Mouse (Mus musculus) CH12.LX (cell line): ENCODE results near the gene Tmem176b. TPM values are rescaled to one million over a fixed set of nuclear protein-coding genes. Genes with fewer than 3 reads are reported as not detected.

Experiments used
- DNase-seq: peaks from one replicate; pipeline ENCODE4 v3.0.0-alpha.2; 2013; ENCODE audit errors: extremely low read depth
- H3K27ac ChIP-seq: 2 replicates; pipeline ENCODE4 v1.5.1; 2012; ENCODE audit warnings: low read depth, mild to moderate bottlenecking, control low read depth, moderate library complexity; ENCODE audit not compliant: insufficient read depth
- H3K27me3 ChIP-seq: replicated peaks from 2 replicates; pipeline ENCODE3; 2012; ENCODE audit warnings: inconsistent platforms
- H3K36me3 ChIP-seq, 2 experiments: replicated peaks in 1 of 2; 2 replicates each; pipeline versions ENCODE3 to v1.6.1; 2012; ENCODE audit warnings: inconsistent platforms in 1 of 2, low read length in 1 of 2, mild to moderate bottlenecking in 1 of 2, mixed read lengths in 1 of 2, moderate library complexity in 1 of 2; ENCODE audit not compliant: control insufficient read depth in 1 of 2, insufficient read depth in 1 of 2
- H3K4me1 ChIP-seq, 2 experiments: 2 replicates each; pipeline ENCODE4 v1.6.1; 2012; ENCODE audit warnings: inconsistent platforms in 1 of 2, moderate library complexity in 1 of 2; ENCODE audit not compliant: insufficient read depth in 2 of 2, control insufficient read depth in 1 of 2
- H3K4me2 ChIP-seq: 2 replicates; pipeline ENCODE4 v1.6.1; 2012; ENCODE audit warnings: low read depth, mild to moderate bottlenecking, control low read depth; ENCODE audit not compliant: poor library complexity, insufficient read depth, severe bottlenecking
- H3K4me3 ChIP-seq, 3 experiments: fragments of 150-350 bp in 1 of 3; sonication (generic) in 1 of 3; replicated peaks in 1 of 3; 2 replicates each; pipeline versions ENCODE3 to v1.5.1; 2011 to 2012; ENCODE audit warnings: low read depth in 2 of 3, low read length in 2 of 3, mild to moderate bottlenecking in 2 of 3, moderate library complexity in 2 of 3, control low read depth in 1 of 3, improper control_type of control experiment in 1 of 3, inconsistent platforms in 1 of 3, mixed read lengths in 1 of 3; ENCODE audit not compliant: poor library complexity in 1 of 3
- H3K79me2 ChIP-seq: replicated peaks from 2 replicates; pipeline ENCODE4 v1.6.1; 2012; ENCODE audit warnings: mild to moderate bottlenecking, moderate library complexity; ENCODE audit not compliant: control insufficient read depth, poor library complexity, insufficient read depth, severe bottlenecking; ENCODE audit errors: extremely low read depth
- H3K9ac ChIP-seq: 2 replicates; pipeline ENCODE4 v1.6.1; 2012; ENCODE audit warnings: low read depth, mild to moderate bottlenecking, control low read depth, moderate library complexity; ENCODE audit not compliant: insufficient read depth
- H3K9me3 ChIP-seq: replicated peaks from 2 replicates; pipeline ENCODE3; 2012; ENCODE audit warnings: low read length, inconsistent platforms, mixed read lengths
- BHLHE40 ChIP-seq: IDR thresholded peaks from 2 replicates; pipeline ENCODE4 v1.6.1; 2011; ENCODE audit warnings: mild to moderate bottlenecking, low read depth, low read length, improper control_type of control experiment
- CHD2 ChIP-seq: IDR thresholded peaks from 2 replicates; pipeline ENCODE4 v1.6.1; 2011; ENCODE audit warnings: low read length, improper control_type of control experiment
- CTCF ChIP-seq, 2 experiments: IDR thresholded peaks in 1 of 2; conservative IDR thresholded peaks in 1 of 2; 2 replicates each; pipeline ENCODE4 v1.5.1; 2011 to 2012; ENCODE audit warnings: low read depth in 2 of 2, low read length in 2 of 2, improper control_type of control experiment in 1 of 2, inconsistent platforms in 1 of 2, mild to moderate bottlenecking in 1 of 2, moderate library complexity in 1 of 2
- E2F4 ChIP-seq: IDR thresholded peaks from 2 replicates; pipeline ENCODE4 v1.6.1; 2011; ENCODE audit warnings: low read depth, low read length, improper control_type of control experiment; ENCODE audit not compliant: insufficient replicate concordance
- HCFC1 ChIP-seq: IDR thresholded peaks from 2 replicates; pipeline ENCODE4 v1.6.1; 2012; ENCODE audit warnings: low read depth, mild to moderate bottlenecking, inconsistent platforms, low read length, improper control_type of control experiment
- IRF4 ChIP-seq: IDR thresholded peaks from 2 replicates; pipeline ENCODE4 v1.6.1; 2014; ENCODE audit warnings: low read depth, mild to moderate bottlenecking, inconsistent platforms, low read length, improper control_type of control experiment
- JUN ChIP-seq: IDR thresholded peaks from 2 replicates; pipeline ENCODE4 v1.6.1; 2011; ENCODE audit warnings: low read depth, mild to moderate bottlenecking, low read length, improper control_type of control experiment, moderate library complexity; ENCODE audit not compliant: insufficient read depth
- MAFK ChIP-seq: IDR thresholded peaks from 2 replicates; pipeline ENCODE4 v1.6.1; 2011; ENCODE audit warnings: low read length, improper control_type of control experiment; ENCODE audit not compliant: insufficient replicate concordance
- MAZ ChIP-seq: IDR thresholded peaks from 2 replicates; pipeline ENCODE4 v1.6.1; 2012; ENCODE audit warnings: low read depth, mild to moderate bottlenecking, inconsistent platforms, low read length, improper control_type of control experiment, moderate library complexity
- PAX5 ChIP-seq: IDR thresholded peaks from 2 replicates; pipeline ENCODE4 v1.6.1; 2012; ENCODE audit warnings: low read length, inconsistent platforms, mixed read lengths
- POLR2A ChIP-seq: IDR thresholded peaks from 2 replicates; pipeline ENCODE4 v1.6.1; 2011; ENCODE audit warnings: low read depth, mild to moderate bottlenecking, improper control_type of control experiment, low read length
- POLR2AphosphoS2 ChIP-seq: IDR thresholded peaks from 2 replicates; pipeline ENCODE4 v1.6.1; 2011; ENCODE audit warnings: low read depth, low read length, improper control_type of control experiment
- RAD21 ChIP-seq: IDR thresholded peaks from 2 replicates; pipeline ENCODE4 v1.6.1; 2011; ENCODE audit warnings: low read depth, mild to moderate bottlenecking, low read length, improper control_type of control experiment, moderate library complexity
- SIN3A ChIP-seq: IDR thresholded peaks from 2 replicates; pipeline ENCODE4 v1.6.1; 2012; ENCODE audit warnings: low read length, improper control_type of control experiment, inconsistent platforms
- SMC3 ChIP-seq: IDR thresholded peaks from 2 replicates; pipeline ENCODE4 v1.6.1; 2011; ENCODE audit warnings: low read depth, low read length, improper control_type of control experiment
- TBP ChIP-seq: conservative IDR thresholded peaks from 2 replicates; pipeline ENCODE4 v1.6.1; 2011; ENCODE audit warnings: low read depth, low read length, improper control_type of control experiment
- USF1 ChIP-seq: IDR thresholded peaks from 2 replicates; pipeline ENCODE4 v1.6.1; 2014; ENCODE audit warnings: low read depth, mild to moderate bottlenecking, inconsistent platforms, low read length, improper control_type of control experiment
- USF2 ChIP-seq: conservative IDR thresholded peaks from 2 replicates; pipeline ENCODE4 v1.6.1; 2011; ENCODE audit warnings: low read depth, low read length, improper control_type of control experiment
- ZC3H11A ChIP-seq: IDR thresholded peaks from 2 replicates; pipeline ENCODE4 v1.6.1; 2012; ENCODE audit warnings: low read depth, mild to moderate bottlenecking, inconsistent platforms, low read length, improper control_type of control experiment
- ZKSCAN1 ChIP-seq: IDR thresholded peaks from 2 replicates; pipeline ENCODE4 v1.6.1; 2012; ENCODE audit warnings: low read depth, inconsistent platforms, low read length, improper control_type of control experiment, borderline replicate concordance
- ZNF384 ChIP-seq: IDR thresholded peaks from 2 replicates; pipeline ENCODE4 v1.6.1; 2012; ENCODE audit warnings: low read depth, low read length, improper control_type of control experiment, inconsistent platforms
- dilution Hi-C: fragments of 300-500 bp; cut with MboI; formaldehyde crosslinking; loops from 2 replicates; pipeline ENCODE4 v1.14.3; 2020; ENCODE audit warnings: low sequenced_read_pairs; ENCODE audit not compliant: extremely low pct_unique_long_range_greater_than_20kb, extremely low pct_ligation_motif_present
- in situ Hi-C: fragments of 300-500 bp; cut with MboI; formaldehyde crosslinking; loops from 3 replicates; pipeline ENCODE4 v1.14.3; 2019; ENCODE audit warnings: low sequenced_read_pairs, low pct_ligation_motif_present, low pct_unique_long_range_greater_than_20kb, mixed read lengths
- polyA plus RNA-seq: library from polyadenylated mRNA; unstranded; fragments of >175 nt; gene quantifications from 2 replicates; pipeline ENCODE4 v1.2.1, GENCODE M21; 2012; ENCODE audit warnings: low read depth; ENCODE audit not compliant: insufficient read length
- total RNA-seq, 2 experiments: library from RNA; depleted of rRNA; stranded (reverse); fragments of 300-350 nt in 1 of 2; fragments of >200 nt in 1 of 2; gene quantifications; 2 replicates each; pipeline ENCODE4 v1.2.3; 2012 to 2014

Tmem176b gene
- total and polyA plus RNA-seq, 3 experiments: 43.3 to 162 (median 89.8) TPM

GRCm38 (mm10) chr6:48835241-48835640, 6.1 kb downstream of the Tmem176b start:
- Histone ChIP-seq H3K9me3 (no peaks in the 10 kb centered on the region), H3K79me2 (no peaks in the 10 kb centered on the region), H3K4me1 (peaks cover 5 to 87% of the 10 kb centered on the region in 2 experiments), H3K4me2 (no peak overlapping the region), H3K4me3 (no peak overlapping the region), H3K27ac (no peak overlapping the region), H3K36me3 (peaks cover 3 to 66% of the 10 kb centered on the region in 2 experiments), H3K27me3 (no peaks in the 10 kb centered on the region), H3K9ac (no peak overlapping the region)
- dilution Hi-C loops: no loop called here
- in situ Hi-C loops: no loop called here
- TF ChIP-seq JUN (no peak), USF2 (no peak), ZC3H11A (no peak), SIN3A (no peak), USF1 (no peak), POLR2AphosphoS2 (no peak), HCFC1 (no peak), ZKSCAN1 (no peak), TBP (no peak), SMC3 (no peak), RAD21 (no peak), E2F4 (no peak), CTCF (conservative IDR thresholded peaks at IDR 0.05 in 1 of 2, IDR thresholded peaks at IDR 0.05 in 1 of 2; ENCODE audit: low read depth in 2 of 2, low read length in 2 of 2) (no peak), CHD2 (no peak)
- DNase-seq: no peak

DNA sequence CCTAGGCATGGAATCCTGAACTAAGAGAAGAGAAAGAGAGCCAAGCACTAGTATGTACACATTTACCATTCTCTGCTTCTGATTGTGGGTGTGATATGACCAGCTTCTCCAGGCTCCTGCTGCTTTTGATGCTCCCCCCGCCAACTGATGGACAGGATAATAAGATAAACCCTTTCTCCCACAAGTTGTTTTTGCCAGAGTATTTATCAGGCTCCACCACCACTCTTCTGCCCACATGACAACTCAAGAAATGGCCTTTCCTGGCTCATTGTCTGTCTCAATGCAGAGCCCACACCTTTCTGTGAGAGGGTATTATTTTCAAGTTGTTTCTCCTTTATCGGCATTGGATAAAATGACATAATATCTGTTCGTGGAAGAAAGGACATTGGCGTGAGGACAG, 7.8 kb downstream of the Tmem176b start:
- dilution Hi-C loops (no loop called here), in situ Hi-C loops (no loop called here)
- no peak overlapping the region for H3K27ac ChIP-seq
- no peaks in the 10 kb centered on the region for H3K9me3 ChIP-seq
- no peaks in the 10 kb centered on the region for H3K79me2 ChIP-seq
- no peak for DNase-seq
- H3K36me3 ChIP-seq: peaks cover 3 to 62% of the 10 kb centered on the region in 2 experiments
- H3K9ac ChIP-seq: no peak overlapping the region
- no peak overlapping the region for H3K4me3 ChIP-seq
- peaks cover 11 to 90% of the 10 kb centered on the region in 2 experiments for H3K4me1 ChIP-seq
- TF ChIP-seq HCFC1: no peak
- TF ChIP-seq MAFK: no peak
- TF ChIP-seq TBP: no peak
- no peak for TF ChIP-seq POLR2AphosphoS2
- no peak for TF ChIP-seq IRF4
- no peak for TF ChIP-seq PAX5
- TF ChIP-seq POLR2A: no peak
- no peak for TF ChIP-seq BHLHE40
- TF ChIP-seq ZNF384: no peak
- no peak for TF ChIP-seq SMC3
- no peak for TF ChIP-seq MAZ
- no peak for TF ChIP-seq USF2
- no peaks in the 10 kb centered on the region for H3K27me3 ChIP-seq
- no peak overlapping the region for H3K4me2 ChIP-seq
